Mouse (Mus musculus): ENCODE measurements at regions not wholly inside any gene's neighbourhood (a gene's known extent, or its start where the extent isn't known, plus 50 kb on each side); places are given as distances from the start of the nearest gene placed in this dataset.

DNA sequence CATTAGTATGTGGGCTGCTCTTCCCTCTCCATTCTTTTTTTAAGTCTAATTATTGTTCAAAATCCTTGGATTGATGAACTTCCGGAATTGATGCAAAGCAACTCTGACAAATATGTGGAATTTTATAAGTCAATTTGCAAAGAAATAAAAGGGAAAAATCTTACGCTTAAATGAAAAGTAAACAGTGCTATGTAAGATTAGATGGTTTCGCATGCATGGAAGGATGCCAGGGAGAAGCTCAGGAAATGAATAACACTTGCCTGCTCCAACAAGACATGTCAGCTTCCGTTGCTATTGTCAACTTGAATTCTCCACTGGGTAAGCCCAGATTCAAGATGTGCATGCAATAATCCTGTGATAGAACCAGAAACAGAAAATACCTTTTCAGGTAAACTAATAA, 357.2 kb upstream of the Actbl2 start:
- DNase-seq (ENCODE audit: low spot score), result no peak

DNA sequence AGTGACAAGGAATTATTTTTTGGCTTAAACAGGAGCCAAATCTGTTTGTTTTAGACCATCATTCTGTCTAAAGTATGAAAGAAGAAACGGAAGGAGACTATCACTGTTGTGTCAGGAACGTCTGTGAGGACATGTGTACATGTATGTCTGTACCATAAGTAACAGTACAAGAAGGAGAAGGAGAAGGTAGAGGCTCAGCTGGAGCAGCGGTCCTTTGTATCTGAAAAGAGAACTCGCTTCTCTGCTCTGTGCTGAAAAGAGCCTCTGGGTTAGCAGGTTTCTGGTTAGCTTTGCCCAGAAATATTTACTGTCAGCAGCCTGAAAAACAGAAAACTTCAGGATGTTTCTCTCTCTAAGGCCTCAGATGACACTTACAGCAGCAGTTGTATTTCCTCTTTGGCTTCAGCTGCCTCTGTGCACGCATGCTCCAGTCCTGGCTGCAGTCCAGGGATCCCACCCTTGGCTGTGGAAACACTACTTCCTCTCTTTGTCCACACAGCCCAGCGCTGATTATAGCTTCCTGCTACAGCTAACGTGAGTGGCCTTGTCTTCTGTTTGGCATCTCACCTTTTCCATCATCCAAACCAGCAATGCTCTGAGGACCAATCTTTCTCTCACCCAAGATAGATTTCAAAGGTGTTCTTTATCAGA, 351.7 kb upstream of the Actbl2 start:
- DNase-seq (ENCODE audit: low spot score), result no peak

DNA sequence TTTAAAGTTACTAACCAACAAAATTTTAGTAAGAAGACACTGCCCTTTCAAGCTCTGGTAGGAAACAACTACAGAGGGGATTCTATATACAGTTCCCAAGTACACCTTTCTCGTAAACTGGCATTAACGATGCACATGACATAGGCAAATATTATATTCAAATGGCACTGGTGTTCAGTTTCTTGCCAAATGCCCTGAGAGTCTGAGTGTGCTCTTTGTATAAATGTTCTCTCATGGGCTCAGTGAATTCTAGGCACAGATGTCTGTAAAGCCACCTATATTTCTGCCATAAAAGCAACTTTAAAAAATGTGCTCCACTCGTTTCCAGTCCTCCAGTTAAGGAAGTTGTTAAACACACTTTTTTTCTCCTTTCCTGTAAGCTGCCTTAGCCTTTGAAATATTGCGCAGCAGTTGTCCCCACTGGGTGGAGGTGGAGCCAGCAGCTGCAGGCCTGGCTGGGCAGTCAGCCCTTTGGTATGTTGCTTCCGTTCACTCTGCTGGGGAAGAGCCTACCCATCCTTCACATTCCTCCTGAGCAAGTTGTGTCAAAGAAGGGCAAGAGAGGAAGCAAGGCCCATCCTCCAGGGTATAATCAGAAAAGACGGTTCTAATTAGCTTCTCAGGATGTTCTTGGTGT, 347.4 kb upstream of the Actbl2 start:
- DNase-seq (ENCODE audit: low spot score), result no peak

DNA sequence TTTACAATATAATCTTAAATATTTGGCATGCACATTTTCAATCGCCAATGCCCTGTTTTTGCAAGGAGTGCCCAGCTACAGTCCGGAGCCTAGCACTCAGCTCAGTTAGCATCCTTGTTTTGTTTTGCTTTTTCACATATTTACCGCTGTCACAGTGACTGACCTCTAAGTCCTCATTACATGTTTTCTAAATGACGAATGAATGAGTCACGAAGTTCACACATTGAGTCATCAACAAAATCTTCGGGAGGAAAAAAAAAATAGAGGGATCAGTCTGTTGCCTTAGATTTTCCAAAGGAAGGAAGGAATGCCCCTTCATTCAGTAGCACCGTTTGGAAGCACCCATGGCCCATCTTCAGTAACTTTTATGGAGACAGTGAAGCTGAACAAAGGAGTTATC, 342.9 kb upstream of the Actbl2 start:
- DNase-seq (ENCODE audit: low spot score), result no peak

DNA sequence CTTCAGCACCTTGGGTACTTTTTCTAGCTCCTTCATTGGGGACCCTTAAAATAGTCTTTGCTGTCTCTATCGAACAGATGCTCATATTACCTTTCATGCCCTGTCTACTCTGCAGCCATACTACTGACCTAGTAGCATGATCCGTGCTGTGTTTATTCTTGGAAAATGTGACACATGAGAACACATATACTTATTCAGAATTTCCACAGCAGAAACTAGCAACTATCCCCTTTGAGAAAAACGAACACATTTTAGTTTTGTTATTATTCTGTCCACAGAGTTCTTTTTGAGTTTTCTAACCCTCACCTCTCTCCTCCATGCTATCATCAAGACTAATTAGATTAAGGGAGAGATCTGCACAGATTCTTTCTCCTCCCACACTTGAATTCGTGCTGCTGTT, 341.6 kb upstream of the Actbl2 start:
- no peak for DNase-seq (ENCODE audit: low spot score)

DNA sequence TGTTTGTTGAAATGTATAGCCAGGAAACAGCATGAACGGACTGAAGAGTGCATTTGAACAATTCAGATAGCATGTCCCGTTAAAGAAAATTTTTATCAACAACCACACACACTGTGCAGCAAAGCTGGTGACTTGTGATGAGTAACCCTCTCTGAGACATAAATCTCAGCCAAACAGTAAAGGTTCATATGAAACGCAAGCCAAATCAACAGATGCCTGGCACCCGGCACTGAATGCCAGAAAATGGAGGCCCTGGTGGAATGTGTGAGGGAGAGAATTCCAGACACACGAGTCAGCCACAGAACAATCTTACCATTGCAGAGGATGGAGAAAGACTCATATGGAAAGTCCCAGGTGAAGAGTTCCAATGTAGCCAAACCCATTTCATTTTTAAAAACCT, 341.1 kb upstream of the Actbl2 start:
- peak; percentile 58 for DNase-seq (ENCODE audit: low spot score)

DNA sequence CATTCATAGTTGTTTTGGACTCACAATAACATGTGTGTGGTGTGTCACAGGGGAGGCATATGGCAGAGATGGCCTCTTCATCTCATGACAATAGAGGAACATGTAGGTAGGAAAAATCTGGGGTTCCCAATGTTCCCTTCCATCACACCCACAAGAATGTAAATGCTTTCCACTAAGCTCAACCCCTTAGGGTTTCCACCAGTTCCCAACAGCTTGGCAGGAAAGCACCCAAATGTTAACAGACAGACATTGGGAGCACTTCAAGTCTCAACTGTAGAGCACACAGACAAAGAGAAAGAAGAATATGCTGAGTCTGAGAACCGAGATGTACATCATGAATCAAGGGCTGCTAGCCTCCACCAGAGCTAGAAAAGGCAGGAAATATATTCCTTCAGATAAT, 339.7 kb upstream of the Actbl2 start:
- DNase-seq (ENCODE audit: low spot score), result no peak

DNA sequence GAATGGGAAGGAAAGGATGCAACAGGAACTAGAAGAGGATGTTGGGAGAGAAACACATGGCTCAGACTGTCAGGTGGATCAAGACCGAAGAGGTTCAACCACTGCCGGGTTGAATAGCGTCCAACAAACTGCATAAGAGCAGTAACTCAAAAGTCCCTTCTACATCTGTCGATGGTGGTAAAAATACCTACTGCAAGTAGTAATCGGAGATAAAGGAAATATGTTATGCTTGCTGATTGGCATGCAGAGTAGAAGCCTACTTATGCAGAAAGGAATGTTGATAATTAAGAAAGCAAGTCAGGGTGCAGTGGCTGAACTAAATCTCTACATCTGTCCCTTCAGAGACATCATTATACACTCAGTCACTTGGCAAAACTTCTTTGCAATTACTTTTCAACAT, 330.9 kb upstream of the Actbl2 start:
- no peak for DNase-seq (ENCODE audit: low spot score)

DNA sequence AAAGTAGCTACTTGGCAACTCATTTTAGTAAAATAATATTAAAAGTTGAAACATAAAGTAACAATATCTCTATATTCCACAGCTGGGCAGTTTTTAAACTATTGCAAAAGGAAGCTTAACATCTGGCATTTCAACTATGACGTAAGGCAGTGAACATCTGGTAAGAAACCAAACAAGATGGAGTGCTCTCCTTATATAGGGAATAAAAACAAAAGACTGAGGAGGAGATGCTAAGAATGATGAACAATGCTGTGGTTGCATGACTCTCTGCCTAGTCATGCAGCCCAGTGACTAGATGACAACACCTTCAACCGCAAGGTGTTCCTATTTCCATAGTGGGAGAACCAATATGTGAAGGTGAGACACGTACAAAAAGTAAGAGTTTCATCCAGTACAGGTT, 329.9 kb upstream of the Actbl2 start:
- no peak for DNase-seq (ENCODE audit: low spot score)

DNA sequence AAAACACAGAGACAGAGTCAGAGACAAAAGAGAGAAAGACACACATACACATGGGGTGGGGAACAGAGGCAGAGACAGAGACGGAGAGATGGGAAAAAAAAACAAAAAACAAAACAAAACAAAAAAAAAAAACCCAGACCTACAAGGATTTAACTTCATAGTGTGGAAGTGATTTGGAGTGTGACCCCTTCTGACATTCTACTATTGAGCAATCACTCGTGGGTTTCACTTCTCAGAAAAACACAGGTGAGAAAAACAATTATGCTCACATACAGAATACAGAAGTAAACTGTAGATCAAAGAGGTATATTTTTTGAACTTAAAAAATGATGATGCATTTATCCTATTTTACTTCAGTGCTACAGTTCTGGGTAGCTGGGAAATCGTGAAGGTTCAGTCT, 326.7 kb upstream of the Actbl2 start:
- DNase-seq (ENCODE audit: low spot score), result no peak

DNA sequence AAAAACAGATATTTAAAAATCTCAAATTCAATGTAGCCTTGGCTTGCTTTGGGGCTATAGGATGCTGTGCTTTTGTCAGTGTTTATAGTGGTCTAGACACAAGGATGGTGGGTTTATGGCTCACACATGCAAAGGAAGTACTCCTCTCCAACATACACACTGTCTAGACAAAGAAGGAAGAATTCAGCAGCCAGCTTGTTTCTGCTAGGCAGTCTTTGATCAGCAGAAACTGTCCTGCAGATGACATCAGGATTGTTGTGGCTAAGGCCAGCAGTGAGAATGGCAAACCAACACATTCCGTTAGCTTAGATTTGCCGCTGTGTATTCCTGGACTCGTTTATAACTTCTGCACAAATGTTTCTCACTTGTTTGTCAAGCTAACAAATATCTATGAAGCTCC, 325.9 kb upstream of the Actbl2 start:
- DNase-seq (ENCODE audit: low spot score), result no peak

DNA sequence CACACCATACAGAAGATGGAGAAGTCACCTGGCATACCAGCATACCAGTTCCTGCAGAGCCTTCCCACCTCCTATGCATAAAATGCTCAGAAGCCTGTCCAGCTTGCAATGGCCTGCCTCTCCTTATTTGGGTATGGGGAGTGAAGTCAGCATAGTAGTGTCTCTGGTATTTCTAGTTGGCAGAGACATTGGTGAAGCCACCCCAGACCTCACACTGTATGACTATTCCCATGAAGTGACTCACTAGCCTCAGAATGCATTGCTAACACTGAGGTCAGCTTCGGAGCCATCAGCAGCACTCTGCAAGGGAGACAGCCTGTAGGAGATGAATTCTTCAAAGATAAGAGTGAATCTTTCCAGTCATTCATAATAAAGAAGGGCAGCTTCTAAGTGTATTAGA, 325.2 kb upstream of the Actbl2 start:
- DNase-seq (ENCODE audit: low spot score), result no peak

DNA sequence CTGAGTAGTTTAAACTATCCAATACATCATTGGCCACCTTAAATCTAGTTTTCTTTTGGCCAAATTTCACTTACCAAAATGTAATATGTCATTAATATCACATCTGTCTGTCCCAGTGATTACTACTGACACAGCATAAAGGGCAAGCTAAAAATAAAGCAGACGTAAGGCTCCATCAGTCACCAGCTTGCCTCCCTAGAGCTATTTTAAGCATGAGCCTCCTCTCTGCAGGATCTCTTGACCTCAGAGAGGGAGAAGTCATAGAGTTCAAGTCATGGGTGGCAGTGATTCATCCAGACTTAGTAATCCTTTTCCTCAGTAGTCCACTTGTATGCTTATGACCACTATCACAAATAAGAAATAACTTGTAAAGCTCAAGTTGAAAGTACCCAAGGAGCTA, 313.2 kb upstream of the Actbl2 start:
- no peak for DNase-seq (ENCODE audit: low spot score)

DNA sequence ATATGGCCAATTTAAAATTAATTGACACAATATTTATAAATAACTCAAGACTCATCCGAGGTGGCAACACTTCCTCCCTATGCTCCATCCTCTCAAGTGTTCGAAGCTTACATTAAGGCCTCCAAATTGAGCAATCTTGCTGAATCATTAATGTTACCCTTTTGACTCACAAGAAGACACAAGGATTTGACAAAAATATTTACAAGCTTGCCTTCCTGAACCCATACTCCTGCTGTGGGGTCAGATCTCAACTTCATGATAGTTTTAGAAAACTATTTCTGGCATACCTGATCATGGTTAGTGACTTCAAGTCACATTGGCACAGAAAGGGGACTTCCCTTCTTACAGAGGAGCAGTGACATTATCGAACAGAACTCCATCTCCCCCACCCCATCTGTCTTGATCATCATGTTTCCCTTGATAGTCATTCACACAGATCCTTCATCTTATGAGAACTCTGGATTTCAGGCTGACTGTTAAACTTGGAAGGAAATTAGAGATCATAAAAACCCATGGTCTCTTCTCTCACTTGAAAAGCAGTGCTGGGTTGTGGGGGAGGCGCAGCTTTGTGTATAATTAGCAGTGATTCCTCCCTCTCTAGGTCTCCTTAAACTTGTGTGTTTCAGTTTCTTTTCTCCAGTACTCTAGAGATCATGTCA, 311.7 kb upstream of the Actbl2 start:
- DNase-seq (ENCODE audit: low spot score), result no peak

DNA sequence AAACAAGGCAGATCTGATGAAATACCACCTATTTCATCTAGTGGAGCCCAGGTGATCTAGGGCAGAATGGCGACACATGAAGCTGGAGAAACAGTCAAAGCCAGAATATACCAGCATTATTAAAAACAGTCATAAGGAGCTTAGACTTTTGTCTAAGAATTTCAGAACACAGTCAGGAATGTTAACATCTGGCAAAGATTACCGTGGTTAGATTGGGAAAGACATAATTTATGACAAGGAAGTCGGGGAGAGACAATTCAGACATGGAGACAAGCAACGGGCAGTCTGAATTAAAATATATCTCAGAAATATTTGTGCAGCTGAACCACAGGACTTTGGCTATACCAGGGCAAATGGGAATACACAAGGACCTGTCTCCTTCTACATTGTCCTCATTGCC, 310.8 kb upstream of the Actbl2 start:
- DNase-seq (ENCODE audit: low spot score), result no peak

DNA sequence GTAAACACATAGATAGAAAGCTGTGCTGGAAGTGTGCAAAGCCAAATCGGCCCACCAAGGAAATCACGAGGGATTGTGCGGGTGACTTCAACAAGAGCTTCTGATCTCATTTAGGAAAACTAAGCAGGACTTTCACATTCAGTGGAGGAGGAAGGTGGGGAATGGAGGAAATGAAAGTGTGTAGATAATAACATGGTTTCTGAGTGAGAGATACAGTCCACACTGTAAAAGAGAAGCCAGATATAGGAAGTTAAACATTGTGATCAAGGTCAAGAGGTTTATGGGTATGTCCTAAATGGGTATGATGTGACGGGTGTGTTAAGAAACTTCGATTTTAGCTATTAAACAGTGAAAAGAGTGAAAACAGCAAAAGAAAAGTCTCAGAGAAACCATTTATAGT, 310.1 kb upstream of the Actbl2 start:
- no peak for DNase-seq (ENCODE audit: low spot score)

DNA sequence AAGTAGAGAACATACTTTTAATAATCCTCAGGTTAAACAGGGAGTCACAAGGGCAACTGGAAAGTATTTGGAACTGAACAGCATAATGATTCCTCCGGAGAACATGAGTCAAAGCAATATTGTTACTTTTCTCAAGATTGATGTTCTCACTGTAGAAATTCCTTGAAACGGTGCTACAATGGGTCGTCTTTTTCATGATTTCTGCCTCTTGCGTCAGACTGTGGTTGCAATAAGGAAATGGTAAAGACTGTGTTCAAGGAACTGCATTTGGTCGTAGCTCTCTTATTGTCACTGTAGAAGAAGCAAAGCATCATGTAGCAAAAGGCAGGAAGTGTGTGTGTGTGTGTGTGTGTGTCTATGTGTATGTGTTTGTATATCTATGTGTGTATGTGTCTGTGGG, 294.6 kb upstream of the Actbl2 start:
- no peak for DNase-seq (ENCODE audit: low spot score)

DNA sequence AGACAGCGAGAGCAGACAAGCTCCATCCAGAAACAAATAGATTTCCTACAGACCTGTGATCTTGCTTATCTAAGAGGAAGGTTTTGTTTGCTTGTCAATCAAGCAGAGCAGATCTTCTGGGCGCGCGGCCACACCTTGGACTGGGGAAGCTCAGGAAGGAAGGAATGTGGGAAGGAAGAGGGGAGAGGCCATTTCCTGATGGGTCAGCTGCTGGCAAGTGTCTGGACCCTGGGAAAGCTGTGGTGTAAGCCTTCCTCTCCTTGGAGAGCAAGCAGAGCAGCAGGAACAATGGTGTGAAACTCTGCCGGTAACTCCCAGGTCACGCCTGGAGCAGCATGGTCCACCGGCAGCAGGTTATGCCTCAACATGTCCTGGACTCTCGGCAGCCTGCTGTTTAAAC, 287.7 kb upstream of the Actbl2 start:
- no peak for DNase-seq (ENCODE audit: low spot score)

DNA sequence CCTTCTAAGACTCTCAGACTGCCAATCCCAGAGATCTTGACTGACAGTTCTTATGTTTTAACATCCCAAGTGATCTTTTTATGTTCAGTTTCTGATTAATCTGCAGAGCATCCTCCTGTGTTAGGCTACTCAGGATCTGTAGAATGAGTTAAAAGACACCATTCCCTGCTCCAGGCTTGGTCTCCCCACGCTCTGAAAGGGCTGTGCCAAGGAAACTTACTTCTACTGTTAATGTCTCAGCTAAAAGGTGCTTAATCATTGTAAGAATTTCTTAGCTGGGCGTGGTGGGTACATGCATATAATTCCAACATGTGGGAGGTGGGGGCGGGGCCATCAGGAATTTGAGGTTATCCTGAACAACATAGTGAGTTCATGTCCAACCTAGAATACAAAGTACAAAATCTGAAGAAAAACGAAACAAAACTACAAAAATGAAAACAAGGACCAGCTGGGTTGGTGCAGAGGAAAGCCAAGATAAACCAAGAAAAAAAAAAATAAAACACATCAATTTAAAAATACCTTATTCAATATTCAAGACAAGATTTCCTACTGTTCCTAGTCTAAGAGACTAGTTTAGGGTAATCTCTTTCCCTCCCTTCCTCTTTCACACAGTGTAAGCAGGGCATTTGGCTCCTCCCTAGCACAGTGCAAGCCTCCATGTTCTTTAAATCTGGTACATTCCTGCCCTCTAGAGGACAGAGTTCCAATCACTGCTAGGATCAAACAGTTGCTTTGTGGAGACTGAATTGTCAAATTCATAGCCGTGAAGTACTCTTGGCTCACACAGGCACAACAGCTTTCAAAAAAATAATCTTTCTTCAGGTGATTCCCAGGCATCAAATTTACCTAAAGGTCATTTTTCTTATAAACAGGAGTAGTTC, 286.9 kb upstream of the Actbl2 start:
- peak; percentile 94 for DNase-seq (ENCODE audit: low spot score)

DNA sequence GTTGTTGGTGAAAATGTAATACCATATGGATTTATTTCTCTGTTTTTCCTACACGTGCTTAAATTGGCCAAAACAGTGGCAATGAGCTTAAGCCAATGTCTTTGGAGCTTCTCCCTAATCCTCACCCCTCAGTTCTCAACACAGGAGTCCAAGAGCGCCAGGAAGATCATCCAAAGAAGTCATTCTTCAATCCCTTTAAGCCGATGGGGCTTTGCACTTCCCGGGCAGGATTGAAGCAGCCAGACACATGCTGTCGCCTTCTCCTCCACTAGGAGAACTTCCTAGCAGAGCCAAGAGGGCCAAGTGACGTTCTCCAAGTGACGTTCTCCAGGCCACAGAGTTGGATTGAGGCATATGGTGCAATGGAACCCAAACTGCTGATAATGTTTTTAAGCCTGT, 286.3 kb upstream of the Actbl2 start:
- no peak for DNase-seq (ENCODE audit: low spot score)

DNA sequence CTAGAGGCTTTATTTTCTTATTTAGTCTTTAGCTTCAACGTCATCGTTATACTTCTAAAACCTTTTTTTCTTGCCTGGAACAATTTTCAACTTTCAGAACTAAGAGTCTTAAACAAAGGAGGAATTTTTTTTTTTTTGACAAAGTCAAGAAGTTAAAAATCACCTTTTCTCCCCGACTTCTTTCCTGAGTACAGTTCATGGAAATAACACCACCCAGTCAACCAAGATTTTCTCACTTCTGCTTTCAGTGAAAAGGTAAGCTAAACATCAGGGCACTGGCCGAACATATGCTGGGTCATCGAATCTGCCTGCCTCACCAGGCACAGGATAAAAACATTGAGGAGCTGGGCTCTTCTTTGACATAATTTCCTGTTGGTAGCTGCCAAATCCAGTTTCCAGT, 277.4 kb upstream of the Actbl2 start:
- no peak for DNase-seq (ENCODE audit: low spot score)

DNA sequence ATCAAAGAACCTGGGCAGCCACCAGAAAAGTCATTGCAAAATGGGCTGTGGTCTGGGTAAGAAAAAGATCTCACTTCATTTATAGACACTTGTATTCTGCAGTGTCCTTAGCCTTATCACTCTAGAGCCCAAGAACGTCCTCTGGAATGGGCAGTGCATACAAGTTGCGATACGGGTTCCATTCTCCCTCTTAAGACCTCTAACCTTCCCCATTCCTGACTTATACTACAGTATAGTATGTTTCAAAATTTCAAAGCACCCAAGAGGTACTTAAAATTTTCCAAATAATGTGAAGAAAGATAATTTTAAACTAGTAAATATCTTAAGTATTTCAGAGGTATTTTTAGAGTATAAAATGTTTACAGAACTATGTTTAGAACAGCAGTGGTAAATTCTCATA, 276.8 kb upstream of the Actbl2 start:
- DNase-seq (ENCODE audit: low spot score), result no peak

DNA sequence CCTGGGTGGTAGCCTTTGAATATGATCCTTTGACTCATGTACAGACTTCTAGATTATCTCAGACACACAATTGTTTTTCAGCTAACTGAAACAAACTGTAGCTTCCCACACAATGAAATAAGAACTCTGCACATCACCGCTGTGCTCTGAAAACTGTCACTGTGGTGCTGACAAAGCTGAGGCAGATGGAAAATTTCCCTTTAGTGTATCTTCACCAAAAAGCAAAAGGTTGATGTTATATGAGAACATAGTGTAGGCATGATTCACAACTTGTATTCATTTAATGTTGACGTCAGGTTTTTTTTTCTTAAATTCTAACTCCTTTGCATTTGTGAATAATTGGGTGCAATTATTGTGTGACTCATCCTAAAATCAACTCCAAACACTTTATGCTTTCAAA, 264.1 kb upstream of the Actbl2 start:
- DNase-seq (ENCODE audit: low spot score), result no peak

All from layer of hippocampus, adult 9-10 months (tissue).